Mouse (Mus musculus): ENCODE data around the gene Msi2.

DNA sequence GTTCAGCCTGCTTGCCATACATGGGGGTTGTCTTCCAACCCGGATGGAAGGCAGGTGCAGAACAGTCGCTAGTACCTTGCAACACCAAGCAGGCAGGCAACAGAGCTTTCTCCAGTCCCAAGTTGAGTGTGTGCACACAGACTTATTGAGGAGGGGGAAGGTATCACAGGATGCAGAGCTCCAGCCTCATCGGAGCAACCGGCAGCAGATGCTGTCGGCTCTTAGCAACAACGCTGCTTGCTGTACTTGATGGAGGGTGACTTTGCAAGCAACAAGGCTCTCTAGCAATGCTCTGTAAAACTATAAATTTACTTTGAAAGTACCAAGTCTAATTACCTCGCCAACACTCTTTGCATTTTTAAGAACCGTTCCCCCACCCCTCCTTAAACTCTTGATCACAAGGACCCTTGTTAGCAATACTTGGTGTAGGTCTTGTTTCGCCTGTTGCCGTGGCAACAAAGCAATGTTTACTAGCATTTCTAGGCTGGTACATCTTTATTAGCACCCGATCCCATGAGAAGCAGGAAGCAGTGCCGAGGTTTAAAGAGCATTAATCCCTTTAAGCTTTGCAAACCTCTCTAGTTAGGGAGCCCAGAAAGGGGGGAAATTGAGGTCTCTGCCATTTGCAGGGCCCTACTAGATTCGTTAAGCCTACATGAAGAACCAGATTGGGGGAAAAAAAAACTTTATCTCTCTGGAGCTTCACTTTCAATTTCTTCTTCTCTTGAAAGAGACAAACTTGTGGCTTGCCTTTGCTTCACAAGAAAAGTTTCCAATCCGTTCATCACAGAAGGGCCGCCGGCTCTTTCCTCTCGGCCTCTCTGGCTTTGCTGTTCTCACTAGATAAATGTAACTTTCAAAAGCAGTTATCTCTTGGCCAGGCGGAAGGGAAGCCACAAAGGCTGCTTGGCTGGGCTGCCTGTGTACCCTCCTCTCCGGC is 263.2 kb downstream of the Msi2 start:
- no peak for TF ChIP-seq CTCF (conservative IDR thresholded peaks at IDR 0.05; ENCODE audit: low read length)
- no peak for TF ChIP-seq NANOG (IDR thresholded peaks at IDR 0.05; ENCODE audit: borderline replicate concordance, low read length)

All from E14TG2a.4 (cell line).